ENCODE assay signal across 9 mouse cellular contexts in genomic region chr1:168405645-168406290, GRCm38 (mm10). TPM values are rescaled to one million over a fixed set of nuclear protein-coding genes. Genes with fewer than 3 reads are reported as not detected.
A peak's percentile ranks its signal among the peaks of the same experiment; 100 is the strongest.
DNase-seq lines count a peak whose midpoint lies in the region; ATAC-seq and TF ChIP-seq lines count a peak whose summit lies in the region.
"Had no signal": no experiment of that assay in that cellular context is flagged by ENCODE, and none has a peak within 500 bp of the region (broad histone marks: within the 10 kb centered on the region; RNA-seq: fewer than 3 reads in every experiment).

No protein-coding gene starts in this region.

- H3K4me3 ChIP-seq in kidney, adult 2 months (ENCODE audit: insufficient read depth, low read depth, low read length) = no peak overlapping the region
- H3K4me3 ChIP-seq in embryonic facial prominence, embryonic 10.5 days = peak overlapping the region; percentile 14; the same call in 1 of the 2 replicates
- H3K4me3 ChIP-seq in lung, postnatal 0 days (ENCODE audit: low read depth, low read length) = no peak overlapping the region

- peak; percentile 60 for ATAC-seq in lung, postnatal 0 days
- ATAC-seq in megakaryocyte-erythroid progenitor cell, adult 5-6 weeks (replicated peaks; ENCODE audit: low FRiP score, low TSS enrichment, poor library complexity, severe bottlenecking) = no peak

- no peak for TF ChIP-seq CTCF in kidney, adult 2 months (conservative IDR thresholded peaks at IDR 0.05; ENCODE audit: insufficient read depth, insufficient read length, low read depth, low read length)
- TF ChIP-seq CTCF in lung, postnatal 0 days (IDR thresholded peaks at IDR 0.05) = no peak

- peak overlapping the region; percentile 46; the same call in 1 of the 2 replicates for H3K27ac ChIP-seq in kidney, adult 2 months (ENCODE audit: insufficient read depth, low read depth, low read length)
- H3K27ac ChIP-seq in embryonic facial prominence, embryonic 10.5 days (replicated peaks) = peak overlapping the region; percentile 83
- peak overlapping the region; percentile 51 for H3K27ac ChIP-seq in lung, postnatal 0 days (ENCODE audit: low read length)

- H3K9me3 ChIP-seq in embryonic facial prominence, embryonic 10.5 days = no peaks in the 10 kb centered on the region
- H3K9me3 ChIP-seq in lung, postnatal 0 days (ENCODE audit: low read length) = no peaks in the 10 kb centered on the region

- no peak for TF ChIP-seq POLR2A in kidney, adult 2 months (IDR thresholded peaks at IDR 0.05; ENCODE audit: low read depth, low read length)

- H3K4me1 ChIP-seq in kidney, adult 2 months (ENCODE audit: control insufficient read depth, insufficient read depth, low read length) = peaks cover 22% of the 10 kb centered on the region; the same call in 1 of the 2 replicates
- peaks cover 91% of the 10 kb centered on the region for H3K4me1 ChIP-seq in embryonic facial prominence, embryonic 10.5 days
- peaks cover 11% of the 10 kb centered on the region; the same call in 1 of the 2 replicates for H3K4me1 ChIP-seq in lung, postnatal 0 days (ENCODE audit: insufficient read depth, low read depth, low read length)

- WGBS in kidney, adult 2 months = 53% methylated on average over 11 of the region's 12 CpGs
- 9% methylated on average over 10 of the region's 12 CpGs for whole genome bisulfite sequencing in embryonic facial prominence, embryonic 10.5 days
- 21% methylated on average over 10 of the region's 12 CpGs for WGBS in lung, postnatal 0 days

- peaks cover 1% of the 10 kb centered on the region; the same call in 1 of the 2 replicates for H3K36me3 ChIP-seq in kidney, adult 2 months (ENCODE audit: control insufficient read depth, insufficient read depth, low read length)
- peaks cover 55% of the 10 kb centered on the region for H3K36me3 ChIP-seq in embryonic facial prominence, embryonic 10.5 days (replicated peaks)
- no peaks in the 10 kb centered on the region; the same call in 1 of the 2 replicates for H3K36me3 ChIP-seq in lung, postnatal 0 days (ENCODE audit: insufficient read depth, low read length)

- H3K4me2 ChIP-seq in lung, postnatal 0 days (replicated peaks; ENCODE audit: low read depth, low read length) = 0 out of 2 replicates have a peak overlapping the region, but pooled peaks have one; percentile 17

- no peak for TF ChIP-seq EP300 in lung, postnatal 0 days (IDR thresholded peaks at IDR 0.05)

- H3K27me3 ChIP-seq in kidney, adult 2 months (replicated peaks; ENCODE audit: control insufficient read depth, insufficient read depth, low read length) = no peaks in the 10 kb centered on the region
- H3K27me3 ChIP-seq in embryonic facial prominence, embryonic 10.5 days (replicated peaks; ENCODE audit: low read depth, poor library complexity, severe bottlenecking) = no peaks in the 10 kb centered on the region
- H3K27me3 ChIP-seq in lung, postnatal 0 days (replicated peaks; ENCODE audit: insufficient read depth, low read length) = no peaks in the 10 kb centered on the region

- H3K9ac ChIP-seq in lung, postnatal 0 days (replicated peaks; ENCODE audit: low read depth) = no peak overlapping the region

- DNase-seq in kidney, adult 2 months = peak; percentile 57
- no peak for DNase-seq in kidney, adult 11 months
- DNase-seq in ZHBTc4 (ENCODE audit: low read depth, low spot score) = peak; percentile 46
- DNase-seq in embryonic facial prominence, embryonic 10.5 days (ENCODE audit: low spot score) = peak; percentile 85
- peak; percentile 76 for DNase-seq in lung, postnatal 0 days (ENCODE audit: low spot score)
- DNase-seq in cerebellum, postnatal 36 days = no peak
- DNase-seq in urinary bladder, postnatal 10 days (ENCODE audit: low spot score) = no peak
- DNase-seq: right cerebral cortex, postnatal 25 days had no signal

RNA-seq across cellular contexts. Expression of gene Pbx1, which starts 26.3 kb away (rescaled TPM):
- 46.9 and 49.2 TPM in 2 replicates for polyA plus RNA-seq in kidney, adult 2 months (2012; rRNA removed)
- 37.2 and 41.6 TPM in 2 replicates for polyA plus RNA-seq in embryonic facial prominence, embryonic 10.5 days (2016; fragmentation: Nextera tagmentation; extraction: Ambion mirVana)
- 23.9 and 32.5 TPM in 2 replicates for polyA plus RNA-seq in lung, postnatal 0 days (2015; fragmentation: Nextera tagmentation; extraction: Ambion mirVana)
- total RNA-seq in megakaryocyte-erythroid progenitor cell, adult 5-6 weeks (2014; fragmentation: Nextera tagmentation) = 6.9 and 22.2 TPM in 2 replicates
- total RNA-seq in megakaryocyte-erythroid progenitor cell, adult 5-6 weeks (2017) = 11.0 and 24.8 TPM in 2 replicates

Comparison
In these comparisons a context has a peak if more than half of its experiments do, and no peak if none do; other contexts are left out.
1. DNase-seq: peak in kidney, adult 2 months (single experiment), ZHBTc4 (single experiment), embryonic facial prominence, embryonic 10.5 days (single experiment) and lung, postnatal 0 days (single experiment); none in kidney, adult 11 months (single experiment), cerebellum, postnatal 36 days (0 of 2) and urinary bladder, postnatal 10 days (single experiment).
2. Peak in every context shown above with its lines, with median percentiles within 50 percentile points of each other: H3K27ac ChIP-seq.